Mouse (Mus musculus): ENCODE results near the gene Hoxa6. TPM values are rescaled to one million over a fixed set of nuclear protein-coding genes. Genes with fewer than 3 reads are reported as not detected.

Gene Hoxa6
- total RNA-seq, 4 experiments from 2014 or later, result not detected

- no peak for DNase-seq (ENCODE audit: low spot score in 2 of 2)
Observed at GRCm38 (mm10) chr6:52180213-52180710, 28.3 kb downstream of the Hoxa6 start.

GRCm38 (mm10) chr6:52179690-52180089, 28.8 kb downstream of the Hoxa6 start:
- no peak for DNase-seq (ENCODE audit: low spot score in 2 of 2)

- DNase-seq (ENCODE audit: low spot score in 2 of 2), result no peak
Observed at GRCm38 (mm10) chr6:52178918-52179665, 29.4 kb downstream of the Hoxa6 start.

- no peak for DNase-seq (ENCODE audit: low spot score in 2 of 2)
Observed at GRCm38 (mm10) chr6:52177806-52178205, 30.7 kb downstream of the Hoxa6 start.

- no peak for DNase-seq (ENCODE audit: low spot score in 2 of 2)
Observed at GRCm38 (mm10) chr6:52177061-52177735, 31.3 kb downstream of the Hoxa6 start, which contains the start of gene 5730596B20Rik. TSS of gene 5730596B20Rik (plus strand) at chr6:52177498.

GRCm38 (mm10) chr6:52176391-52176790, 32.1 kb downstream of the Hoxa6 start:
- no peak for DNase-seq (ENCODE audit: low spot score in 2 of 2)

GRCm38 (mm10) chr6:52175864-52176263, 32.7 kb downstream of the Hoxa6 start:
- DNase-seq (ENCODE audit: low spot score in 2 of 2), result no peak

- no peak for DNase-seq (ENCODE audit: low spot score in 2 of 2)
Observed at GRCm38 (mm10) chr6:52174968-52175751, 33.4 kb downstream of the Hoxa6 start.

GRCm38 (mm10) chr6:52173648-52174047, 34.9 kb downstream of the Hoxa6 start:
- no peak for DNase-seq (ENCODE audit: low spot score in 2 of 2)

- DNase-seq (ENCODE audit: low spot score in 2 of 2), result no peak
Observed at GRCm38 (mm10) chr6:52172501-52172900, 36.0 kb downstream of the Hoxa6 start.

- DNase-seq (ENCODE audit: low spot score in 2 of 2), result no peak
Observed at GRCm38 (mm10) chr6:52171938-52172337, 36.6 kb downstream of the Hoxa6 start.

GRCm38 (mm10) chr6:52171331-52171730, 37.2 kb downstream of the Hoxa6 start:
- DNase-seq (ENCODE audit: low spot score in 2 of 2), result no peak

- DNase-seq (ENCODE audit: low spot score in 2 of 2), result no peak
Observed at GRCm38 (mm10) chr6:52170898-52171223, 37.7 kb downstream of the Hoxa6 start.

- no peak for DNase-seq (ENCODE audit: low spot score in 2 of 2)
Observed at GRCm38 (mm10) chr6:52170166-52170897, 38.2 kb downstream of the Hoxa6 start.

GRCm38 (mm10) chr6:52169499-52170165, 38.9 kb downstream of the Hoxa6 start:
- DNase-seq (ENCODE audit: low spot score in 2 of 2), result no peak

GRCm38 (mm10) chr6:52168191-52169055, 40.1 kb downstream of the Hoxa6 start:
- no peak for DNase-seq (ENCODE audit: low spot score in 2 of 2)

- DNase-seq (ENCODE audit: low spot score in 2 of 2), result no peak
Observed at GRCm38 (mm10) chr6:52167736-52168161, 40.8 kb downstream of the Hoxa6 start.

GRCm38 (mm10) chr6:52167176-52167575, 41.3 kb downstream of the Hoxa6 start:
- DNase-seq (ENCODE audit: low spot score in 2 of 2), result no peak

- no peak for DNase-seq (ENCODE audit: low spot score in 2 of 2)
Observed at GRCm38 (mm10) chr6:52166431-52167077, 42.0 kb downstream of the Hoxa6 start.

All from layer of hippocampus, adult 8-10 months (tissue).